Mouse (Mus musculus): ENCODE results near the gene Gulp1.

DNA sequence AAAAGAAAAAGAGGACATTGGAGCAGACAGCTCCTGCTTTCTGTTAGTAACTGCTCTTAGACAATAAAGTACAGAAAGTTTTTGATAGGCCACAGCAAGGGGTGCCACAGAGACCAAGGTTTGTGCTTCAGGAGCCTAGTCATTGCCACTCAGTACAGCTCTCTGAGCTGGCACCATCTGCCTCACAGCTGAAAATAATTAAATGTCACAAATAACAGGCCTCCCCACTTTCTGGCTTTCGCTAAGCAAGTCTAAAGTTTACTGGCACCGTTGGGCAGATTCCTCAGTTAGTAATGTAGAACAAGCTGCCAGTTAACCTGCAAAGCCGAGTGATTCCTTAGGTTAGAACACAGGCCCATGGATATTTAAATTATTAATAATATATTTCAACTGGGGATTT is 127.7 kb downstream of the Gulp1 start:
- TF ChIP-seq CEBPB (IDR thresholded peaks at IDR 0.05; ENCODE audit: insufficient read depth, poor library complexity, severe bottlenecking) (no peak), POLR2A (IDR thresholded peaks at IDR 0.05; ENCODE audit: insufficient read length, low read depth) (no peak), MYOD1 (IDR thresholded peaks at IDR 0.05; ENCODE audit: control insufficient read depth in 1 of 3, insufficient read length in 2 of 3, low read depth in 2 of 3) (no peak), POLR2AphosphoS2 (IDR thresholded peaks at IDR 0.05; ENCODE audit: insufficient read length, low read depth) (no peak), MAX (IDR thresholded peaks at IDR 0.05; ENCODE audit: low read depth) (no peak), TCF3 (IDR thresholded peaks at IDR 0.05; ENCODE audit: insufficient read length, low read depth) (no peak), SRF (IDR thresholded peaks at IDR 0.05; ENCODE audit: control insufficient read depth, insufficient read length, low read depth) (no peak), TCF12 (IDR thresholded peaks at IDR 0.05; ENCODE audit: insufficient read depth, poor library complexity, severe bottlenecking) (no peak), E2F4 (IDR thresholded peaks at IDR 0.05; ENCODE audit: insufficient read depth) (no peak), USF1 (IDR thresholded peaks at IDR 0.05; ENCODE audit: low read depth) (no peak)

Measured in myocyte (in vitro differentiated cells).